8 mouse cellular contexts compared by ENCODE assay signal in genomic region chr17:31511792-31512495, GRCm38 (mm10). TPM values are rescaled to one million over a fixed set of nuclear protein-coding genes. Genes with fewer than 3 reads are reported as not detected.
DNase-seq lines count a peak whose midpoint lies in the region; ATAC-seq and TF ChIP-seq lines count a peak whose summit lies in the region.

No protein-coding gene starts in this region.

- no peak for TF ChIP-seq CTCF in layer of hippocampus, adult 2 months (conservative IDR thresholded peaks at IDR 0.05)
- TF ChIP-seq CTCF in lung, embryonic 14.5 days (IDR thresholded peaks at IDR 0.05; ENCODE audit: low read depth): no peak
- TF ChIP-seq CTCF in olfactory bulb, adult 2 months (IDR thresholded peaks at IDR 0.05; ENCODE audit: insufficient read depth, low read depth, low read length): no peak
- peak; percentile 42; the same call in 1 of the 2 replicates for TF ChIP-seq CTCF in thymus, adult 2 months (IDR thresholded peaks at IDR 0.05; ENCODE audit: borderline replicate concordance, control insufficient read depth, extremely low read depth, insufficient read depth, low read length, poor library complexity)

- peak; percentile 73 for TF ChIP-seq POLR2A in olfactory bulb, adult 2 months (IDR thresholded peaks at IDR 0.05; ENCODE audit: insufficient read depth, low read depth, low read length)
- TF ChIP-seq POLR2A in thymus, adult 2 months (IDR thresholded peaks at IDR 0.05; ENCODE audit: control insufficient read depth, extremely low read depth, insufficient read depth, low read length, poor library complexity): peak; percentile 33; the same call in 1 of the 2 replicates

- H3K36me3 ChIP-seq in forebrain, embryonic 15.5 days: peaks cover 20% of the 10 kb centered on the region
- peaks cover 35% of the 10 kb centered on the region for H3K36me3 ChIP-seq in lung, embryonic 14.5 days (ENCODE audit: insufficient read depth)
- H3K36me3 ChIP-seq in thymus, adult 2 months (ENCODE audit: control insufficient read depth, insufficient read depth, low read length): no peaks in the 10 kb centered on the region

- H3K27me3 ChIP-seq in forebrain, embryonic 15.5 days: no peaks in the 10 kb centered on the region
- no peaks in the 10 kb centered on the region for H3K27me3 ChIP-seq in lung, embryonic 14.5 days (ENCODE audit: insufficient read depth, low read length)
- no peaks in the 10 kb centered on the region for H3K27me3 ChIP-seq in thymus, adult 2 months (ENCODE audit: control insufficient read depth, insufficient read depth, low read length)

- peak; percentile 96 for DNase-seq in ES-CJ7 (ENCODE audit: low read depth, low spot score)
- DNase-seq in cerebellum, adult 11 months: peak; percentile 84
- DNase-seq in heart, postnatal 36 days: peak; percentile 85 to 86
- DNase-seq in layer of hippocampus, adult 2 months (ENCODE audit: low spot score in 2 of 2): peak; percentile 89 to 91
- peak; percentile 97 for DNase-seq in lung, embryonic 14.5 days
- DNase-seq in thymus, adult 2 months: peak; percentile 86

- H3K4me3 ChIP-seq in forebrain, embryonic 15.5 days: peak overlapping the region; percentile 77
- H3K4me3 ChIP-seq in layer of hippocampus, adult 2 months: peak overlapping the region; percentile 91
- H3K4me3 ChIP-seq in lung, embryonic 14.5 days (ENCODE audit: low read depth, low read length): peak overlapping the region; percentile 76
- H3K4me3 ChIP-seq in olfactory bulb, adult 2 months (ENCODE audit: insufficient read depth, low read depth, low read length): peak overlapping the region; percentile 95
- peak overlapping the region; percentile 54 for H3K4me3 ChIP-seq in thymus, adult 2 months (ENCODE audit: control insufficient read depth, insufficient read depth, low read length)

- H3K9ac ChIP-seq in forebrain, embryonic 15.5 days (replicated peaks): peak overlapping the region; percentile 66
- H3K9ac ChIP-seq in lung, embryonic 14.5 days: peak overlapping the region; percentile 69

- H3K4me2 ChIP-seq in forebrain, embryonic 15.5 days (replicated peaks): peak overlapping the region; percentile 80
- peak overlapping the region; percentile 57 for H3K4me2 ChIP-seq in lung, embryonic 14.5 days

- intact Hi-C loops in heart, postnatal 36 days (cut with DNase I): loop anchor here (2.0 to 5.0 kb wide), 2 partner anchors 53 to 145 kb away; partner anchors contain the start of genes Pknox1 and U2af1

- no peaks in the 10 kb centered on the region for H3K9me3 ChIP-seq in forebrain, embryonic 15.5 days
- H3K9me3 ChIP-seq in lung, embryonic 14.5 days (ENCODE audit: low read depth, low read length): no peaks in the 10 kb centered on the region

- peak; percentile 98 for ATAC-seq in forebrain, embryonic 15.5 days (replicated peaks)
- peak; percentile 97 for ATAC-seq in lung, embryonic 14.5 days (ENCODE audit: insufficient read depth)

- peak overlapping the region; percentile 88 for H3K27ac ChIP-seq in forebrain, embryonic 15.5 days (replicated peaks)
- peak overlapping the region; percentile 89 for H3K27ac ChIP-seq in layer of hippocampus, adult 2 months
- H3K27ac ChIP-seq in lung, embryonic 14.5 days (ENCODE audit: low read depth): peak overlapping the region; percentile 81
- H3K27ac ChIP-seq in olfactory bulb, adult 2 months (ENCODE audit: insufficient read depth, low read depth, low read length): peak overlapping the region; percentile 29; the same call in 1 of the 2 replicates
- H3K27ac ChIP-seq in thymus, adult 2 months (ENCODE audit: control insufficient read depth, insufficient read depth, low read length): no peak overlapping the region

- under 1% methylated on average over 56 of the region's 56 CpGs for WGBS in forebrain, embryonic 15.5 days
- WGBS in lung, embryonic 14.5 days: under 1% methylated on average over 56 of the region's 56 CpGs
- under 1% methylated on average over 56 of the region's 56 CpGs for WGBS in olfactory bulb, adult 2 months
- WGBS in thymus, adult 2 months: under 1% methylated on average over 56 of the region's 56 CpGs

- peaks cover 13% of the 10 kb centered on the region for H3K4me1 ChIP-seq in forebrain, embryonic 15.5 days
- H3K4me1 ChIP-seq in lung, embryonic 14.5 days (ENCODE audit: insufficient read depth): no peaks in the 10 kb centered on the region
- no peaks in the 10 kb centered on the region for H3K4me1 ChIP-seq in olfactory bulb, adult 2 months (ENCODE audit: control insufficient read depth, insufficient read depth, low read length)
- peaks cover 2% of the 10 kb centered on the region; the same call in 1 of the 2 replicates for H3K4me1 ChIP-seq in thymus, adult 2 months (replicated peaks; ENCODE audit: control insufficient read depth, insufficient read depth, low read length)

RNA-seq across cellular contexts. Expression of gene Wdr4, which starts 7.8 kb away (rescaled TPM):
- polyA plus RNA-seq in forebrain, embryonic 15.5 days (2015; fragmentation: Nextera tagmentation; extraction: Ambion mirVana): 40.3 and 41.5 TPM in 2 replicates
- total RNA-seq in heart, postnatal 36 days (2021): 1 to 10 TPM; 7.0 to 8.1 TPM
- 10 to 100 TPM; 25.9 to 29.9 TPM for total RNA-seq in layer of hippocampus, adult 2 months (2021)
- 40.5 and 46.3 TPM in 2 replicates for polyA plus RNA-seq in lung, embryonic 14.5 days (2014; fragmentation: Nextera tagmentation; extraction: Ambion mirVana)
- polyA plus RNA-seq in olfactory bulb, adult 2 months (2012; ENCODE audit: insufficient read depth, insufficient read length, low replicate concordance, missing spikeins): not detected in 2 replicates
- 36.5 and 39.1 TPM in 2 replicates for polyA plus RNA-seq in thymus, adult 2 months (2012; rRNA removed)

RNA-seq across cellular contexts. Expression of gene Ndufv3, which starts 8.0 kb away (rescaled TPM):
- 334 and 349 TPM in 2 replicates for polyA plus RNA-seq in forebrain, embryonic 15.5 days (2015; fragmentation: Nextera tagmentation; extraction: Ambion mirVana)
- total RNA-seq in heart, postnatal 36 days (2021): 1,000 to 10,000 TPM; 1,294 to 1,573 TPM
- 100 to 1,000 TPM; 257 to 258 TPM for total RNA-seq in layer of hippocampus, adult 2 months (2021)
- polyA plus RNA-seq in lung, embryonic 14.5 days (2014; fragmentation: Nextera tagmentation; extraction: Ambion mirVana): 238 and 257 TPM in 2 replicates
- polyA plus RNA-seq in olfactory bulb, adult 2 months (2012; ENCODE audit: insufficient read depth, insufficient read length, low replicate concordance, missing spikeins): not detected in 2 replicates
- polyA plus RNA-seq in thymus, adult 2 months (2012; rRNA removed): 122 and 128 TPM in 2 replicates

RNA-seq across cellular contexts. Expression of gene Pknox1, which starts 52.6 kb away (rescaled TPM):
- 31.3 and 33.2 TPM in 2 replicates for polyA plus RNA-seq in forebrain, embryonic 15.5 days (2015; fragmentation: Nextera tagmentation; extraction: Ambion mirVana)
- 1 to 10 TPM; 9.4 to 10.0 TPM for total RNA-seq in heart, postnatal 36 days (2021)
- 10 to 100 TPM; 13.6 to 14.6 TPM for total RNA-seq in layer of hippocampus, adult 2 months (2021)
- 53.3 and 54.1 TPM in 2 replicates for polyA plus RNA-seq in lung, embryonic 14.5 days (2014; fragmentation: Nextera tagmentation; extraction: Ambion mirVana)
- polyA plus RNA-seq in olfactory bulb, adult 2 months (2012; ENCODE audit: insufficient read depth, insufficient read length, low replicate concordance, missing spikeins): 75.7 TPM in 1 of 2 replicates, not detected in the other
- polyA plus RNA-seq in thymus, adult 2 months (2012; rRNA removed): 73.6 and 80.5 TPM in 2 replicates
